ENCODE assay signal across 8 mouse cellular contexts in genomic region chr6:71830690-71831580, GRCm38 (mm10). TPM values are rescaled to one million over a fixed set of nuclear protein-coding genes. Genes with fewer than 3 reads are reported as not detected.
DNase-seq lines count a peak whose midpoint lies in the region; ATAC-seq and TF ChIP-seq lines count a peak whose summit lies in the region.

Gene Immt, plus strand, starts transcription at chr6:71831331.

- H3K4me3 ChIP-seq in C2C12 (ENCODE audit: insufficient read depth, poor library complexity, severe bottlenecking) (peak within 1 kb of the TSS; percentile 97), myocyte (peak within 1 kb of the TSS; percentile 61)
- peak within 1 kb of the TSS; percentile 79 for H3K4me3 ChIP-seq in erythroblast, embryonic 14.5 days (replicated peaks)
- peak within 1 kb of the TSS; percentile 67 for H3K4me3 ChIP-seq in heart, embryonic 11.5 days (ENCODE audit: low read depth, low read length)
- H3K4me3 ChIP-seq in kidney, embryonic 16.5 days (ENCODE audit: low read length): peak within 1 kb of the TSS; percentile 75
- peak within 1 kb of the TSS; percentile 88 for H3K4me3 ChIP-seq in liver, adult 2 months (ENCODE audit: insufficient read depth, low read depth, low read length)

- H3K27me3 ChIP-seq in C2C12 (ENCODE audit: control insufficient read depth, insufficient read depth, insufficient read length) (no peaks in the 10 kb centered on the region), myocyte (ENCODE audit: control insufficient read depth, insufficient read depth, insufficient read length) (no peaks in the 10 kb centered on the region)
- peaks cover 16% of the 10 kb centered on the region for H3K27me3 ChIP-seq in erythroblast, embryonic 14.5 days (ENCODE audit: control insufficient read depth)
- H3K27me3 ChIP-seq in heart, embryonic 11.5 days (ENCODE audit: control insufficient read depth, insufficient read depth, low read length): no peaks in the 10 kb centered on the region
- H3K27me3 ChIP-seq in kidney, embryonic 16.5 days (ENCODE audit: insufficient read depth, low read length): no peaks in the 10 kb centered on the region
- no peaks in the 10 kb centered on the region for H3K27me3 ChIP-seq in liver, adult 2 months (ENCODE audit: control insufficient read depth, insufficient read depth, low read length)
- no peaks in the 10 kb centered on the region for H3K27me3 ChIP-seq in splenic B cell, adult 2 months (ENCODE audit: control insufficient read depth, insufficient read depth, low read length, poor library complexity, severe bottlenecking)

- H3K9ac ChIP-seq in heart, embryonic 11.5 days (ENCODE audit: low read depth, low read length): peak within 1 kb of the TSS; percentile 80
- H3K9ac ChIP-seq in kidney, embryonic 16.5 days (replicated peaks; ENCODE audit: low read length): peak within 1 kb of the TSS; percentile 85
- H3K9ac ChIP-seq in liver, adult 2 months (ENCODE audit: low read depth, low read length): peak within 1 kb of the TSS; percentile 93

- peak; percentile 99 for ATAC-seq in heart, embryonic 11.5 days (replicated peaks; ENCODE audit: insufficient number of reproducible peaks, low FRiP score, low TSS enrichment)
- peak; percentile 100 for ATAC-seq in kidney, embryonic 16.5 days (ENCODE audit: low FRiP score, low TSS enrichment)

- no peak for TF ChIP-seq CTCF in C2C12 (IDR thresholded peaks at IDR 0.05; ENCODE audit: control insufficient read depth, insufficient read depth, insufficient read length)
- TF ChIP-seq CTCF in brain, embryonic 14.5 days (IDR thresholded peaks at IDR 0.05; ENCODE audit: borderline replicate concordance, extremely low read depth, insufficient read depth, insufficient read length): no peak
- TF ChIP-seq CTCF in liver, adult 2 months (IDR thresholded peaks at IDR 0.05; ENCODE audit: low read depth, low read length): no peak

- peaks cover 46% of the 10 kb centered on the region for H3K79me2 ChIP-seq in C2C12 (ENCODE audit: control insufficient read depth, insufficient read depth)
- peaks cover 6% of the 10 kb centered on the region; the same call in 1 of the 2 replicates for H3K79me2 ChIP-seq in liver, adult 2 months (ENCODE audit: control insufficient read depth, insufficient read depth, low read length)
- H3K79me2 ChIP-seq in myocyte (ENCODE audit: control insufficient read depth, insufficient read depth): peaks cover 42% of the 10 kb centered on the region

- H3K9me3 ChIP-seq in erythroblast, embryonic 14.5 days (ENCODE audit: control insufficient read depth, low read length): no peaks in the 10 kb centered on the region
- no peaks in the 10 kb centered on the region for H3K9me3 ChIP-seq in heart, embryonic 11.5 days (replicated peaks; ENCODE audit: control insufficient read depth, low read length)
- no peaks in the 10 kb centered on the region for H3K9me3 ChIP-seq in kidney, embryonic 16.5 days (ENCODE audit: low read length)

- peak within 1 kb of the TSS; percentile 96 for H3ac ChIP-seq in C2C12 (ENCODE audit: control insufficient read depth, insufficient read length, low read depth)
- H3ac ChIP-seq in myocyte (ENCODE audit: control insufficient read depth, insufficient read length): peak within 1 kb of the TSS; percentile 59

- peak; percentile 94 for TF ChIP-seq POLR2A in brain, embryonic 14.5 days (IDR thresholded peaks at IDR 0.05; ENCODE audit: borderline replicate concordance, extremely low read depth, insufficient read depth, insufficient read length, poor library complexity, severe bottlenecking)
- peak; percentile 86 for TF ChIP-seq POLR2A in liver, adult 2 months (IDR thresholded peaks at IDR 0.05; ENCODE audit: extremely low read depth, insufficient read depth, low read length)
- TF ChIP-seq POLR2A in myocyte (IDR thresholded peaks at IDR 0.05; ENCODE audit: insufficient read length, low read depth): peak; percentile 99

- H3K36me3 ChIP-seq in C2C12 (ENCODE audit: control insufficient read depth, insufficient read depth) (peaks cover 24% of the 10 kb centered on the region), myocyte (ENCODE audit: control insufficient read depth, insufficient read depth) (peaks cover 16% of the 10 kb centered on the region)
- H3K36me3 ChIP-seq in erythroblast, embryonic 14.5 days (ENCODE audit: control insufficient read depth): peaks cover 26% of the 10 kb centered on the region
- no peaks in the 10 kb centered on the region for H3K36me3 ChIP-seq in heart, embryonic 11.5 days (ENCODE audit: control insufficient read depth, insufficient read depth, low read length)
- no peaks in the 10 kb centered on the region for H3K36me3 ChIP-seq in kidney, embryonic 16.5 days (ENCODE audit: insufficient read depth, low read length)
- H3K36me3 ChIP-seq in liver, adult 2 months (ENCODE audit: control insufficient read depth, insufficient read depth, low read length): 0 out of 2 replicates have a peak, but pooled peaks cover 2% of the 10 kb centered on the region
- no peaks in the 10 kb centered on the region for H3K36me3 ChIP-seq in splenic B cell, adult 2 months (ENCODE audit: control insufficient read depth, insufficient read depth, low read length, poor library complexity, severe bottlenecking)

- H3K79me3 ChIP-seq in C2C12 (ENCODE audit: low read depth): peaks cover 39% of the 10 kb centered on the region

- DNase-seq in brain, embryonic 14.5 days (ENCODE audit: low read depth): peak; percentile 99
- DNase-seq in liver, adult 2 months (ENCODE audit: extremely low read depth, low read depth, low spot score): peak; percentile 94
- peak; percentile 97 for DNase-seq in splenic B cell, adult 2 months (ENCODE audit: low read depth, low spot score)

- H3K4me1 ChIP-seq in erythroblast, embryonic 14.5 days (ENCODE audit: control insufficient read depth): peaks cover 25% of the 10 kb centered on the region
- peaks cover 5% of the 10 kb centered on the region; the same call in 1 of the 2 replicates for H3K4me1 ChIP-seq in heart, embryonic 11.5 days (ENCODE audit: control insufficient read depth, insufficient read depth, low read length)
- H3K4me1 ChIP-seq in kidney, embryonic 16.5 days (ENCODE audit: insufficient read depth, low read length): peaks cover 10% of the 10 kb centered on the region
- H3K4me1 ChIP-seq in liver, adult 2 months (ENCODE audit: control insufficient read depth, insufficient read depth, low read length): peaks cover 5% of the 10 kb centered on the region; the same call in 1 of the 2 replicates

- H3K27ac ChIP-seq in heart, embryonic 11.5 days (ENCODE audit: low read depth, low read length): peak within 1 kb of the TSS; percentile 80
- peak within 1 kb of the TSS; percentile 93 for H3K27ac ChIP-seq in kidney, embryonic 16.5 days (ENCODE audit: low read length)
- peak within 1 kb of the TSS; percentile 94 for H3K27ac ChIP-seq in liver, adult 2 months (replicated peaks; ENCODE audit: insufficient read depth, low read depth, low read length)

- WGBS in heart, embryonic 11.5 days (ENCODE audit: insufficient replicate concordance): under 1% methylated on average over 62 of the region's 64 CpGs
- under 1% methylated on average over 64 of the region's 64 CpGs for whole genome bisulfite sequencing in kidney, embryonic 16.5 days
- WGBS in liver, adult 2 months: under 1% methylated on average over 64 of the region's 64 CpGs

- peak within 1 kb of the TSS; percentile 84 for H3K4me2 ChIP-seq in heart, embryonic 11.5 days
- peak within 1 kb of the TSS; percentile 91 for H3K4me2 ChIP-seq in kidney, embryonic 16.5 days (replicated peaks; ENCODE audit: low read depth, low read length)
- H3K4me2 ChIP-seq in myocyte (ENCODE audit: low read depth): peak within 1 kb of the TSS; percentile 94

TF ChIP-seq in C2C12, 6 proteins besides CTCF, POLR2A, EP300 and RAD21:
- TF ChIP-seq FOSL1 (IDR thresholded peaks at IDR 0.05; ENCODE audit: insufficient read depth, low read length, poor library complexity, severe bottlenecking): no peak
- TF ChIP-seq USF1 (IDR thresholded peaks at IDR 0.05; ENCODE audit: low read depth): no peak
- no peak for TF ChIP-seq MAX (IDR thresholded peaks at IDR 0.05)
- TF ChIP-seq MYOD1 (IDR thresholded peaks at IDR 0.05; ENCODE audit: control insufficient read depth, insufficient read length, low read depth): no peak
- no peak for TF ChIP-seq CEBPB (IDR thresholded peaks at IDR 0.05; ENCODE audit: low read depth)
- no peak for TF ChIP-seq MYOG (IDR thresholded peaks at IDR 0.05; ENCODE audit: control insufficient read depth, extremely low read depth, insufficient read length)

TF ChIP-seq in myocyte, 11 proteins besides CTCF, POLR2A, EP300 and RAD21:
- TF ChIP-seq MAX (IDR thresholded peaks at IDR 0.05; ENCODE audit: low read depth) (no peak), SRF (IDR thresholded peaks at IDR 0.05; ENCODE audit: control insufficient read depth, insufficient read length, low read depth) (no peak), USF1 (IDR thresholded peaks at IDR 0.05; ENCODE audit: low read depth) (no peak), TCF12 (IDR thresholded peaks at IDR 0.05; ENCODE audit: insufficient read depth, poor library complexity, severe bottlenecking) (no peak), MYOG (IDR thresholded peaks at IDR 0.05; ENCODE audit: control insufficient read depth in 1 of 3, insufficient read depth in 1 of 3, insufficient read length in 2 of 3, low read depth in 2 of 3) (no peak), E2F4 (IDR thresholded peaks at IDR 0.05; ENCODE audit: insufficient read depth) (peak; percentile 44), MYOD1 (IDR thresholded peaks at IDR 0.05; ENCODE audit: control insufficient read depth in 1 of 3, insufficient read length in 2 of 3, low read depth in 2 of 3) (peak in 1 of 3 experiments; percentile 55), TCF3 (IDR thresholded peaks at IDR 0.05; ENCODE audit: insufficient read length, low read depth) (peak; percentile 26), REST (IDR thresholded peaks at IDR 0.05; ENCODE audit: insufficient read depth, insufficient read length) (peak; percentile 31), POLR2AphosphoS2 (IDR thresholded peaks at IDR 0.05; ENCODE audit: insufficient read length, low read depth) (peak; percentile 100)

RNA-seq across cellular contexts. Expression of gene Immt, which starts in this region (rescaled TPM):
- 111 TPM for polyA plus RNA-seq in C2C12 (2012; fragmentation: generic; extraction: Trizol)
- polyA plus RNA-seq in brain, embryonic 14.5 days (2012; rRNA removed): 54.7 and 81.2 TPM in 2 replicates
- polyA plus RNA-seq in erythroblast, embryonic 14.5 days (2012): 2.0 and 2.5 TPM in 2 replicates
- polyA plus RNA-seq in heart, embryonic 11.5 days (2014; fragmentation: Nextera tagmentation; extraction: Ambion mirVana): 284 and 294 TPM in 2 replicates
- 238 and 251 TPM in 2 replicates for polyA plus RNA-seq in kidney, embryonic 16.5 days (2015; fragmentation: Nextera tagmentation; extraction: Ambion mirVana)
- total RNA-seq in liver, adult 2 months (2014; rRNA removed): 90.5 and 100 TPM in 2 replicates
- polyA plus RNA-seq in liver, adult 2 months (2012; rRNA removed): 34.3 and 38.8 TPM in 2 replicates
- 128 TPM for polyA plus RNA-seq in myocyte (2012; fragmentation: generic; extraction: Trizol)

Comparison
In these comparisons a context has a peak if more than half of its experiments do, and no peak if none do; other contexts are left out.
1. Peak in every context shown above with its lines: DNase-seq, ATAC-seq, H3K4me3 ChIP-seq and H3K27ac ChIP-seq.
2. RNA of gene Immt (polyA plus RNA-seq): 284 to 294 TPM in heart, embryonic 11.5 days, 238 to 251 TPM in kidney, embryonic 16.5 days, 128 TPM in myocyte (single experiment), 111 TPM in C2C12 (single experiment), 54.7 to 81.2 TPM in brain, embryonic 14.5 days and 34.3 to 38.8 TPM in liver, adult 2 months; 2.0 to 2.5 TPM in erythroblast, embryonic 14.5 days; every median in the first group is over 10 times any median in the second.